Mouse (Mus musculus): ENCODE data around the gene Eme2.

- TF ChIP-seq CTCF (IDR thresholded peaks at IDR 0.05; ENCODE audit: insufficient read depth, low read depth, low read length) (no peak), POLR2A (IDR thresholded peaks at IDR 0.05; ENCODE audit: insufficient read depth, low read depth, low read length) (no peak)
Observed at GRCm38 (mm10) chr17:24902124-24902523, 7.2 kb upstream of the Eme2 start.

All from olfactory bulb, adult 2 months (tissue).